Mouse (Mus musculus) midbrain, embryonic 10.5 days (tissue): ENCODE data around the gene Ubash3b. TPM values are rescaled to one million over a fixed set of nuclear protein-coding genes. Genes with fewer than 3 reads are reported as not detected.

Source experiments
- DNase-seq: peaks from one replicate; pipeline ENCODE4 v3.0.0-alpha.2; 2017; ENCODE audit warnings: low spot score
- H3K27ac ChIP-seq: fragments of 300-500 bp; sonication (generic); replicated peaks from 2 replicates; pipeline ENCODE4 v1.5.1; 2016; ENCODE audit warnings: mild to moderate bottlenecking
- H3K27me3 ChIP-seq: fragments of 300-500 bp; sonication (generic); 2 replicates; pipeline ENCODE4 v1.6.1; 2016; ENCODE audit warnings: low read depth, mild to moderate bottlenecking; ENCODE audit not compliant: poor library complexity, severe bottlenecking
- H3K36me3 ChIP-seq: fragments of 300-500 bp; sonication (generic); 2 replicates; pipeline ENCODE4 v1.6.1; 2016; ENCODE audit warnings: mild to moderate bottlenecking, moderate library complexity
- H3K4me1 ChIP-seq: fragments of 300-500 bp; sonication (generic); 2 replicates; pipeline ENCODE4 v1.6.1; 2016
- H3K4me3 ChIP-seq: fragments of 300-500 bp; sonication (generic); 2 replicates; pipeline ENCODE4 v1.5.1; 2016; ENCODE audit warnings: mild to moderate bottlenecking, moderate library complexity
- H3K9me3 ChIP-seq: fragments of 300-500 bp; sonication (generic); replicated peaks from 2 replicates; pipeline ENCODE4 v1.6.1; 2016; ENCODE audit warnings: mild to moderate bottlenecking
- WGBS: fragments of 180-500 bp; shearing (Covaris S2); methylation state at CpG from one replicate; pipeline ENCODE4 v1.1.7; 2016; 5-methylcytosine and 5-hydroxymethylcytosine counted together
- polyA plus RNA-seq: library from polyadenylated mRNA; unstranded; fragments of >200 nt; fragmentation: Nextera tagmentation; extraction: Ambion mirVana; gene quantifications from 2 replicates; pipeline ENCODE4 v1.2.1, GENCODE M21; 2016

The Ubash3b gene
- polyA plus RNA-seq, 1 experiment from 2014 or later, result 5.8 TPM

DNA sequence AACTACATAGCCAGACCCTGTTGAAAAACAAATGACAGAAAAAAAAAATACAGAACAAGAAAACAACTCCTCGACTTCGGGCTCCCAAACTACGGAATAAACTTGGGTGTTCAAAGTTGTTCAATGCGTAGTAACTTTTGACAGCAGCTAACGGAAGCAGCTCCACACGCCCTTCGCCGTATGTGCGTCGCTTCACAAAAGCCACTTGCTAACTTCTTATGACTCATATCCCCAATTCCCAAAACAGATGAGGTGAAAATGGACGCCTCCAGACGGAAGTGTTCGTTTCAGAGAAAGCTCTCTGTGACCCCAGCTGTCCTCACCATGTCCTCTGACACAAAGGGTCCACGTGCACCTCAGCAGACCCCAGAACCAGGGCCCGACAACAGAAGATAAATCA lies 17.7 kb downstream of the Ubash3b start:
- Histone ChIP-seq H3K36me3 (no peaks in the 10 kb centered on the region), H3K9me3 (no peaks in the 10 kb centered on the region), H3K4me3 (no peak overlapping the region), H3K27ac (no peak overlapping the region), H3K27me3 (no peaks in the 10 kb centered on the region), H3K4me1 (peaks cover 24% of the 10 kb centered on the region)
- WGBS, result 95% methylated on average over 15 of the region's 15 CpGs
- DNase-seq, result no peak

DNA sequence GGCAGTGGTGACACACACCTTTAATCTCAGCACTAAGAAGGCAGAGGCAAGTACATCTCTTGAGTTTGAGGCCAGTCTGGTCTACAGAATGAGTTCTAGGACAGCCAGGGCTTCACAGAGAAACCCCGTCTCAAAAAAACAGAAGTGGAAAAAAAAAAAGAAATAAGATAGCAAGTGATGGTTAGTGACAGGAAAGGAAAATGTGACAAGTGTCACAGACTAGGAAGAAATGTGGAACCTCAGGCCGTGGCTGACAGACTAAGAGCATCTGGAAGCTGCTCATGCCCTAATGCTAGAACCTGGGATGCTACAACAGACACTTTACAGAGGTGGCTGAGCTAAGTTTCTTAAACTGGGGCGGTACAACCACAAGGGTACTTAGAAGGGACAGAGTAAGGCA lies 18.4 kb downstream of the Ubash3b start:
- no peaks in the 10 kb centered on the region for H3K27me3 ChIP-seq
- H3K4me3 ChIP-seq, result no peak overlapping the region
- peaks cover 24% of the 10 kb centered on the region for H3K4me1 ChIP-seq
- H3K36me3 ChIP-seq, result no peaks in the 10 kb centered on the region
- DNase-seq, result no peak
- H3K27ac ChIP-seq, result no peak overlapping the region
- H3K9me3 ChIP-seq, result no peaks in the 10 kb centered on the region
- 90% methylated on average over 3 of the region's 3 CpGs for WGBS

DNA sequence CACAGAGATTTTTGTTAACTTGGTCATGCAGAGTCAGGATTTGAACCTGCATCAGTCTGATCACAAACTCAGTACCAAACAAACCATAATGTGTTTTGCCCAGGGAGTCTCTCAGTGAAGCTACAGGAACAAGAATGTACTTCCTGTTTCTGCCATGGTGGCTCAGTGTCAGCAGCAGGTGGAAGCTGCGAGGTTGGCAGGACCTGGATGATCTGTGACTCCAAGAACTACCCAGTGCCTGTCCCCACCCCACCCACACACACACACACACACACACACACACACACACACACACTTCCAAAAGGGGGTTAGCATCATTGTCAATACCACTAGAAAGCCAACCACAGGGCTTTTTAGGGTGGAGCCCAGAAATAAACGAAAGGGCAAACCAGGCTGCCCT lies 20.5 kb downstream of the Ubash3b start:
- H3K4me1 ChIP-seq, result peaks cover 16% of the 10 kb centered on the region; the same call in 1 of the 2 replicates
- no peak for DNase-seq
- 74% methylated on average over 2 of the region's 2 CpGs for WGBS
- H3K9me3 ChIP-seq, result no peaks in the 10 kb centered on the region
- no peaks in the 10 kb centered on the region for H3K27me3 ChIP-seq
- H3K27ac ChIP-seq, result no peak overlapping the region
- no peak overlapping the region for H3K4me3 ChIP-seq
- no peaks in the 10 kb centered on the region for H3K36me3 ChIP-seq

DNA sequence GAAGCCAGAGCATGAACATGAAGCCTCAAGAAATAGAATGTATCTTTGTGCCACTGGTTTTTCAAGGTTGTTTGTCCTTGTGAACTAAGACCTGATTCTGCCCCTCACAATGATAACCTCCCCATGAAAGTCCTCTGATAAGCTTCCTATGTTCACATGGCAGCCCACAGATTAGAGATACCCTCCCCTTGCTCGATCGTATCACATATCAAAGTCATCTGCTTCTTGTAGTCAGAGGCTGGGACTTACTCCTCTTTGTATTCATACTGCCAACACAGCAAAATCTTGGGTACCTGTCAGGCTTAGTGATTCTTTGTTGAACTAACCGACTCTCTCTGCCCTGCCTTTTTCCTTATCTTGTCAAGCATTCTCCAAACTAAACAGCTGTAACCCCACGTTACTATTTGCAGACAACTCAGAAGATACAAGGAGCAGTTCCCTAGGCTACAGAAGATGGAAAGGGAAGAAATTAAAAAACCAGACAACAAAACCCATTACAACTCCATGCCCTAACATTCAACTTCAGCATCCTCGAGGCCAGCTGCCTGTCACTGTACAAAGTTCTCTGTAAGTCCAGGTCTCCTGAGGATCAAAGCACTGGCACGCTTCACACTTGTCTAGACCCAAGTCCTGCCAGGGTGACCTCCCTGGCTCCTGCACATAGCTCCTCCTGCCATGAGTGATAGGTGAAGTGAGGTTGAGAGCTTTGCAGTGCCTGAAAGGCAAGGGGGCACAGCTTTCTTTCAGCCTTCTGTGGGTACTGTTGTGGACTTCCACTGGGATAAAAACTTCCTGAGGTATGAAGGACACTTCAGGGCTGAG lies 22.3 kb downstream of the Ubash3b start:
- peaks cover 9% of the 10 kb centered on the region; the same call in 1 of the 2 replicates for H3K4me1 ChIP-seq
- no peak overlapping the region for H3K4me3 ChIP-seq
- WGBS, result 88% methylated on average over 6 of the region's 6 CpGs
- H3K9me3 ChIP-seq, result no peaks in the 10 kb centered on the region
- no peaks in the 10 kb centered on the region for H3K36me3 ChIP-seq
- DNase-seq, result no peak
- no peak overlapping the region for H3K27ac ChIP-seq
- no peaks in the 10 kb centered on the region for H3K27me3 ChIP-seq

DNA sequence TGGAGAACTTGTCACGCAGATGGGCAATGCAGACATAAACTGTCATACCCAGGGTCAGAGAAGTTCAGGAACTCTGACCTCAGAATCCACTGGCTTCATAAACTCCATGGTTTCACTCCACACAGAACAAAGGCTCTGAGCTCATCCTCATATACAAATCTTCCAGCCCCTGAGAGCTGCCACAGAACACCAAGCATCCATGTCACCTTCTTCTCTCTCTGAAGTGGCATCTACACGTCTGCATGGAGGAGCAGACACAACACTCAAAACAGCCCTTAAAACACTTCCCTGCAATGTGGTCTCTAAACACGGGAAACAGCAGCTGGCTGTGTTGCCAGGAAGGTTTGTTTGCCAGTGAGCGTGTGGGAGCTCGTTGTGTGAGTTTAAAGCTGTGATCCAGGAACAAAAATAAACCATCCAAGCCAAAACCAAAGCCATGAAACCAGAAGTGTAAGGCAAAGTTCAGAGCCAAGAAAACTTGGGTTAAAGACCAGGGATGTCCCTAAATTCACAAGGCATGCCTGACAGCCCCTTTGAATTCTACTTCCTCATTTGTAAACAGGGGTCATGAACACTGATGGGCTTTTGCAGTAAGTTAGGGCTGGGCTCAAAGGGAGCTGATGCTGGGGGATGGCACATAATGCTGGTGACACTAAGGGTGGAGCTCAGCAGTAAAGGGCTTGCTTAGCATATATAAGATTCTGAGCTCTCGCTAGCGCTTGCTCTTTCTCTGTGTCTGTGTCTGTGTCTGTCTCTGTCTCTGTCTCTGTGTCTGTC lies 24.6 kb downstream of the Ubash3b start:
- DNase-seq, result no peak
- no peak overlapping the region for H3K27ac ChIP-seq
- no peak overlapping the region for H3K4me3 ChIP-seq
- no peaks in the 10 kb centered on the region for H3K27me3 ChIP-seq
- no peaks in the 10 kb centered on the region for H3K9me3 ChIP-seq
- WGBS, result 78% methylated on average over 7 of the region's 7 CpGs
- peaks cover 9% of the 10 kb centered on the region; the same call in 1 of the 2 replicates for H3K4me1 ChIP-seq
- H3K36me3 ChIP-seq, result no peaks in the 10 kb centered on the region

DNA sequence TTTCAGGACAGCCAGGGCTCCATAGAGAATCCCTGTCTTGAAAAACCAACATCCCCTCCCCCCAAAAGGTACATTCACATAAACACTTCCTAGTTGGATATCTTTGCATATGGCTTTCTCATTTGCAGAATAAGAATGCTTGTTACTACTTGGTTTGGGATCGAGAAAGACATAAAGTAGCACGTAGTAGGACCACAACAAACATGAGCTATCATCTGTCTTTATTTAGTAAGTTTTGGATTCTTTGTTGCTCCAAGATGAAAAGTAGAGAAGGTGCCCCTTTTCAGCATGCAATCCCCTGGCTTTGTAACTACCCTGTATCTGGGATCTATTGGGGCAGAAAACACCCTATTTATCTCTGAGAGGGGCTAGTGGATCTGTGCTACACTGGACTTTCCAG lies 25.2 kb downstream of the Ubash3b start:
- no peaks in the 10 kb centered on the region for H3K9me3 ChIP-seq
- DNase-seq, result no peak
- H3K4me3 ChIP-seq, result no peak overlapping the region
- H3K4me1 ChIP-seq, result peaks cover 9% of the 10 kb centered on the region; the same call in 1 of the 2 replicates
- H3K36me3 ChIP-seq, result no peaks in the 10 kb centered on the region
- 86% methylated on average over 2 of the region's 2 CpGs for WGBS
- no peak overlapping the region for H3K27ac ChIP-seq
- H3K27me3 ChIP-seq, result no peaks in the 10 kb centered on the region

DNA sequence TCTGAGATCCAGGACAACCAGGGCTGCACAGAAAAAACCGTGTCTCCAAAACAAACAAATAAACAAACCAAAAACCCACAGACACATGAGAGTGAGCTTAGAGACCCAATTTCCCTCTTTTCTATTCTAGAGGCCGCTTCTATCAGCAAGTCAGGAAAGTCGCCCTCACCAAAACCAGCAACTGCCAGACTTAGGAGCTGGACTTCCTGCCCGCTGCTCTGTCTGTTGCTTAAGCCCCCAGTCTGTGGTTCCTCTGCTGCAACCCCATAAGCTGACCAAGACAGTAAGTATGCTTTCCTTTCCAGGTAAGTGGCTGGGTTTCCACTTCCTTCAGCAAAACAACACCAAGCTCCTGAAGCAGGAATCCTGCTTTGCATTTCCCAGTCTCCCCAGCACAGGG lies 26.6 kb downstream of the Ubash3b start:
- DNase-seq, result no peak
- no peak overlapping the region for H3K4me3 ChIP-seq
- peaks cover 9% of the 10 kb centered on the region; the same call in 1 of the 2 replicates for H3K4me1 ChIP-seq
- H3K9me3 ChIP-seq, result no peaks in the 10 kb centered on the region
- no peaks in the 10 kb centered on the region for H3K36me3 ChIP-seq
- WGBS, result 85% methylated on average over 4 of the region's 4 CpGs
- H3K27me3 ChIP-seq, result no peaks in the 10 kb centered on the region
- H3K27ac ChIP-seq, result no peak overlapping the region

DNA sequence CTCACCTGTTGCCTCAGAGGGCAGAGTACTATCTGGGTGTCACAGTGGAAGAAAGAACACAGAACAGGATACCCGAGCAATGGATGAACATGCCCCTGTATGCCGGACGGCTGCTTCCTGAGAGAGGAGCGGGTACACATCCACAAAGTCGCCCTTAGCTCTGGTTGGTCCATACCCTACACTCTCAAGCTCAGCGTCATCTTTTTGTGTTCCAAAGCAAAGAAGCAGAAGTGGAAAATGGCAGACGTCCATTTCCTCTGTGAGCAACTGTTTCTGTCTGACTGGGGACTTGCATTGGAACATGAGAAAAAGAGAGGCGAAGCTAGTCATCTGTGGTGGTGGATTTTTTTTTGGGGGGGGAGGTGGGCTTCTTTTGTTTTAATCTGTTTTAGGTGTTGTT lies 30.9 kb downstream of the Ubash3b start:
- WGBS, result 89% methylated on average over 8 of the region's 8 CpGs
- DNase-seq, result no peak
- no peaks in the 10 kb centered on the region for H3K27me3 ChIP-seq

DNA sequence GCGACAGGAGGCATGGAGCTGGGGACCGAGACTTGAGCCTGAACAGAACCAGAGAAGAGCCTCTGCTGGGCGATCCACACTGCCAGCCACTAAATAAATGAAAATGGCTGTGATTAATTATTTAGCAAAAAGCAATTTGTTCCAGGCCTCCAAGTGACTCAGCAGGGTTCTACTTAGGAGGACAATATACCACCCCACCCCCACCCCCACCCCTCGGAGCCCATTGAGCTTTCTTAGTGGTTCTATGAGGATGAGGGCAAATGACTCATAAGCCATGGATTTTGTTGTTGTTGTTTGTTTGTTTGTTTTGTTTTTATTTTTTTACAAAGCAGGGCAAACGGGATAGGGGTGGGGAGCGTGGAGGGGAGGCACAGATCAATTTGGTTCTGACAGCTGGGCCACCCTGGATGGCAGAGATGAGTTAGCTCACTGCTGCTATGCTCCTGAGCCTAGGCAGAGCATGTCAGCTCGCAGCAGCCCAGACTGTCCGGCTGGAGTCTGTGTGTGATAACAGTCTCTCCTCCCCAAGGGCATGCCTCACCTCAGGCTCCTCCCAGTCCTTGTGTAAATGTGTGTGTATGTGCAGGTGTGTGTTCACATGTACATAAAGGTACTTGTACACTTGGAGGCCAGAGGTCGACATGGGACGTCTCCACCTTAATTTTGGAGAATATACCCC lies 31.6 kb downstream of the Ubash3b start:
- Histone ChIP-seq H3K36me3 (no peaks in the 10 kb centered on the region), H3K9me3 (no peaks in the 10 kb centered on the region), H3K4me1 (no peaks in the 10 kb centered on the region), H3K27ac (no peak overlapping the region), H3K27me3 (no peaks in the 10 kb centered on the region), H3K4me3 (no peak overlapping the region)
- no peak for DNase-seq
- 81% methylated on average over 10 of the region's 10 CpGs for WGBS

More for the DNA sequence above, 30.9 kb downstream of the Ubash3b start:
- H3K9me3 ChIP-seq, result no peaks in the 10 kb centered on the region
- H3K36me3 ChIP-seq, result no peaks in the 10 kb centered on the region
- no peak overlapping the region for H3K4me3 ChIP-seq
- no peaks in the 10 kb centered on the region for H3K4me1 ChIP-seq
- H3K27ac ChIP-seq, result no peak overlapping the region

DNA sequence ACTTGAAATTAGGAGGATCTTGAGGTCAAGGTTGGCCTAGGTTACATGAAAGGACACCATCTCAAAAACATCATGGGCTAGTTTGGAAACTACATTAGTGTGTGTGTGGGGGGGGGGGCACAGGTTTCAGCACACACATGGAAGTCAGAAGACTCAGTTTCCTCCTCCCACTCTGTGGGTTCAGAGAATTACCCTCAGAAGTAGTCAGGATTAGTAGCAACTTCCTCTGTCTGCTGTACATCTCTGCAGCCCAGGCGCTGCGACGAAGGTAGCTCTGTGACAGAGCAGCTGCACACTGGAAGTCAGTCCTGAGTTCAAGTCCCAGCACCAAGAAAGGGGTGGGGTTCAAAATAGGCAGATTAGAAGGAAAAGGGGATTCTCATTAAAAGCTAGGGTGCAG lies 32.2 kb downstream of the Ubash3b start:
- Histone ChIP-seq H3K9me3 (no peaks in the 10 kb centered on the region), H3K4me1 (no peaks in the 10 kb centered on the region), H3K27ac (no peak overlapping the region), H3K27me3 (no peaks in the 10 kb centered on the region), H3K4me3 (no peak overlapping the region), H3K36me3 (no peaks in the 10 kb centered on the region)
- DNase-seq, result no peak
- 94% methylated on average over 3 of the region's 3 CpGs for WGBS

DNA sequence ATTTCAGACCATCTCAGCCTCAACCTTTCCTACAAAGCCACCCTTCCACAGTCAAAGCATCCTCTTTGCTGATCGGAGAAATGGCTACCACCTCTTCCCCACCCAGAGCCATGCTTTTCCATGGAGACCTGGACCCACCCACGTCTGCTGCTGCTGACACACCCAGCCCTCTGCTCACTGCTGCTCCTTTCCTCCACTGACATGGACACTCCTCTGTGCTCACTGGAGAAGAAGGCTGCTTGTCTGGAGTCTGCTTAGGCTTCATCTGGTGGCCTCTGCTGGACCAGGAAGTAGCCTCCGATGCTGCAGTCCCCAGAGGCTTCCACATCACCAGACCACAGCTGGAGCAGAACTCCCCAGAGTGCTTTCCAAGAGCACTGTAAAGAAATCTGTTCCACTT lies 34.8 kb downstream of the Ubash3b start:
- DNase-seq, result no peak
- H3K36me3 ChIP-seq, result no peaks in the 10 kb centered on the region
- H3K4me1 ChIP-seq, result no peaks in the 10 kb centered on the region
- no peak overlapping the region for H3K27ac ChIP-seq
- no peaks in the 10 kb centered on the region for H3K9me3 ChIP-seq
- H3K27me3 ChIP-seq, result no peaks in the 10 kb centered on the region
- H3K4me3 ChIP-seq, result no peak overlapping the region
- 83% methylated on average over 3 of the region's 3 CpGs for WGBS

DNA sequence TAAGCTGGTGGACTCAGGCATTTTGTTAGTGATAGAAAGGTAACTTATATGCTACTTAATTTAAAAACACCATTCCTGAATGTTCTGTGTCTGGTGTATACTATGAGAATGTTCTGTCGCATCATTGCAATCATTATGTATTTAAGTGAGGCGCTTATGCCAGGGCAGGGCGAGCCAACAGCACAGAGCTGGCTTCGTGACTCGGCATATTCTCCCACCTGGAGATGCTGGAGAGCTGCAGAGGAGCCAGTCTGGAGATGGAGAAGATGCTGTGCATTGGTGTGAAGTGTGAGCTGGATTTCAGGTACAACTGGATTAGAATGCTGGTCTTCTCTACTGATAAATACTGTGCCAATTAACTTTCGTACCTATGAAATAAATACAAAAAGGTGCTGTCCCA lies 37.2 kb downstream of the Ubash3b start:
- H3K36me3 ChIP-seq, result no peaks in the 10 kb centered on the region
- no peak overlapping the region for H3K4me3 ChIP-seq
- WGBS, result 96% methylated on average over 6 of the region's 6 CpGs
- DNase-seq, result no peak
- no peaks in the 10 kb centered on the region for H3K27me3 ChIP-seq
- H3K4me1 ChIP-seq, result no peaks in the 10 kb centered on the region
- no peaks in the 10 kb centered on the region for H3K9me3 ChIP-seq
- H3K27ac ChIP-seq, result no peak overlapping the region
